Mouse (Mus musculus) intestine, embryonic 14.5 days (tissue): Measurements from ENCODE around the gene Ptges3. TPM values are rescaled to one million over a fixed set of nuclear protein-coding genes. Genes with fewer than 3 reads are reported as not detected.

Experiments
- ATAC-seq: fragments of 200-750 bp; cut with Nextera tagmentation; replicated peaks from 2 replicates; pipeline ENCODE4 v1.8.0; 2017; ENCODE audit warnings: low read depth, moderate number of reproducible peaks, moderate TSS enrichment, moderate library complexity; ENCODE audit not compliant: low FRiP score, low TSS enrichment
- DNase-seq: peaks from one replicate; pipeline ENCODE4 v3.0.0-alpha.2; 2018; ENCODE audit warnings: low spot score
- H3K27ac ChIP-seq: fragments of 300-500 bp; sonication (generic); 2 replicates; pipeline ENCODE4 v1.5.1; 2014; ENCODE audit warnings: low read depth, mild to moderate bottlenecking, control low read depth
- H3K27me3 ChIP-seq: fragments of 300-500 bp; sonication (generic); replicated peaks from 2 replicates; pipeline ENCODE4 v1.6.1; 2014; ENCODE audit warnings: low read length, control low read depth; ENCODE audit not compliant: control insufficient read depth, insufficient read depth
- H3K36me3 ChIP-seq: fragments of 300-500 bp; sonication (generic); 2 replicates; pipeline ENCODE4 v1.6.1; 2014; ENCODE audit warnings: low read length, control low read depth; ENCODE audit not compliant: control insufficient read depth, insufficient read depth
- H3K4me1 ChIP-seq: fragments of 300-500 bp; sonication (generic); replicated peaks from 2 replicates; pipeline ENCODE4 v1.6.1; 2014; ENCODE audit warnings: low read length, control low read depth, mixed read lengths; ENCODE audit not compliant: control insufficient read depth, insufficient read depth
- H3K4me2 ChIP-seq: fragments of 300-500 bp; sonication (generic); 2 replicates; pipeline ENCODE4 v1.6.1; 2014; ENCODE audit warnings: low read length
- H3K4me3 ChIP-seq: fragments of 300-500 bp; sonication (generic); 2 replicates; pipeline ENCODE4 v1.5.1; 2014; ENCODE audit warnings: low read depth, low read length, control low read depth, mixed read lengths
- H3K9ac ChIP-seq: fragments of 300-500 bp; sonication (generic); 2 replicates; pipeline ENCODE4 v1.6.1; 2014; ENCODE audit warnings: mild to moderate bottlenecking, low read length
- H3K9me3 ChIP-seq: fragments of 300-500 bp; sonication (generic); 2 replicates; pipeline ENCODE4 v1.6.1; 2016; ENCODE audit warnings: low read length, control low read depth; ENCODE audit not compliant: control insufficient read depth
- WGBS: fragments of 180-500 bp; shearing (Covaris S2); extraction: QIAGEN DNeasy Blood & Tissue Kit; methylation state at CpG from one replicate; pipeline ENCODE4 v1.1.7; 2014; 5-methylcytosine and 5-hydroxymethylcytosine counted together
- polyA plus RNA-seq: library from polyadenylated mRNA; unstranded; fragments of >200 nt; fragmentation: Nextera tagmentation; extraction: Ambion mirVana; gene quantifications from 2 replicates; pipeline ENCODE4 v1.2.1, GENCODE M21; 2014

Ptges3 gene
- polyA plus RNA-seq: 465 and 489 TPM in 2 replicates

DNA sequence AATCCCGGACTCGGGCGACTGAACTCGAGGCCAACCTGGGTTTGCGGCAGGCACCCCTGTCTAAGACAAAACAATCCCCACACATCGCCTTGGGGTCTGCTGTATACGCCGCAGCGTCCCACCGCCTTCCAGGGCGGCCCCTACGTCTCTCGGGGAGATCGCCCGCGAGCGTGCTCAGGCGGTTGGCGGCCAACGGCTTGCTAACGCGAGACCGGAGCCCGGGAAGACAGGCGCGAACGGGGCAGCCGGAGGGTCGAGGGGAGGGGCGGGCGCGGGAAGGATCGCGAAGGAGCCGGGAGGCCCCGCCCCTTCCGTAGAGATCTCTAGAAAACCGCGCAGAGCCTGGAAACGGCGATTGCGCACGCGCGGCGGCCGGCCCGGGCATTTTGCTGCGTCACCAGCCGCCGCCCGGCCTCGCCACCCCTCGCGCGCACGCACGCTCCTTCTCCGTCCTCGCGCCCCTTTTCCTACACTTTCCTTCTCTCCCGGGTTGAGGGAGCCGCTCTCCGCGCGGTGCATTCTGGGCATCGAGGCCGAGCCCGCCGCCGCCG lies at the start of gene Ptges3:
Gene Ptges3 (plus strand): TSS at position 354 of the 551 bp plus-strand sequence.
- under 1% methylated on average over 71 of the region's 72 CpGs for WGBS
- peak within 1 kb of the TSS; percentile 93 for H3K27ac ChIP-seq
- H3K4me3 ChIP-seq: peak within 1 kb of the TSS; percentile 90
- H3K9me3 ChIP-seq: no peaks in the 10 kb centered on the region
- H3K4me2 ChIP-seq: peak within 1 kb of the TSS; percentile 91
- peaks cover 13% of the 10 kb centered on the region for H3K36me3 ChIP-seq
- H3K9ac ChIP-seq: peak within 1 kb of the TSS; percentile 95
- H3K27me3 ChIP-seq: no peaks in the 10 kb centered on the region
- DNase-seq (peak; percentile 95), ATAC-seq (peak; percentile 91)
- peaks cover 18% of the 10 kb centered on the region for H3K4me1 ChIP-seq

DNA sequence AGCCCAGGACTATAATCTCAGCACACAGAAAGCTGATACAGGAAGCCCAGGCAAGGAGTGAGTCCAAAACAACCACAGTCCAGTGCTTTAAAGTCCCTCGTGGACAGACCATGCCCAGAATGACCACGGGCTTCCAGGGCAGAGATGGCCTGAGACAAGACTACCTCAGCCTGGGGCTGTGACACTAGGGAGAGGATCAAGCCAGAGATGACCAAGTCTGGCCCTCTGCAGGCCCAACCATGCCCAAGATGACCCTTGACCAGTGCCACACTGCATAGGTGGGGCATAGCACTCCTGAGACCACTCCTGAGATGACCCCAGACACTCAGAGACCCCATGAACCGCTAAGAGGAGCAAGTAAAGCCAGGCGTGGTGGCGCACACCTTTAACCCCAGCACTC lies 49.0 kb upstream of the Ptges3 start:
- 87% methylated on average over 5 of the region's 5 CpGs for WGBS
- ATAC-seq: no peak

DNA sequence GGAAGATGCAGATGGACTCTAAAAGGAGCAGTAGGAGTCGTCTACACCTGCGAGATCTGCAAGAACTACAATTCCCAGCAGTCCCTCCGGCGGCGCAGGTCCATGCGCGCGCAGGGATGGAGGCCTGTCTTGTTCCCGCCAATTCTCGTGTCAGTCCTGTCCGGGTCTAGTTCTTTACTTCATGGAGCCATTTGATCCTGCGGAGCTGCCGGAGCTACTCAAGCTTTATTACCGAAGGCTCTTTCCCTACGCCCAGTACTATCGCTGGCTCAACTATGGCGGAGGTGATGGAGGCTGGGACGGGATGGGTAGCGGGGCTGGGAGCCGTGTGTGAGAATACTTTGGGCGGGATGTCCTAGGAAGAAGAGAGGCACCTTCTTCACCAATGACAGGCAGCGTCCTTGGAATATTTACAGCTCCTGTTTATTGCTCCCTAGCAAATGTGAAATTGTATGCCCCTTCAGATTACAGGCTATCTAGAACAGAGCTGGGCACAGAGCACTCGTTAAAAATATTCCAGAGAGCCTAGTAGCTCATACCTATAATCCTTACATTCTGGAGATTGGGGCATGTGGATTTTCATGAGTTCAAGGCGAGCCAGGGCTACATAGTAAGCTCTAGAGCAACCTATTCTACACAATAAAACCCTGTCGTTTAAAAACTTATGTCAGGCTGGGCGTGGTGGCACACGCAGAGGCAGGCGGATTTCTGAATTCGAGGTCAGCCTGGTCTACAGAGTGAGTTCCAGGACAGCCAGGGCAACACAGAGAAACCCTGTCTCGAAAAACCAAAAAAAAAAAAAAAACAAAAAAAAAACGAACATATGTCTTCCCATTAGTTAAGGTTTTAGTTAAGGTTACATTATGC lies 43.5 kb upstream of the Ptges3 start, which contains the start of gene Prim1:
Gene Prim1 (plus strand): TSS at position 101 of the 867 bp plus-strand sequence.
- Histone ChIP-seq H3K27me3 (no peaks in the 10 kb centered on the region), H3K9ac (peak within 1 kb of the TSS; percentile 62), H3K4me2 (peak within 1 kb of the TSS; percentile 70), H3K4me1 (0 out of 2 replicates have a peak, but pooled peaks cover 5% of the 10 kb centered on the region), H3K27ac (peak within 1 kb of the TSS; percentile 78; the same call in 1 of the 2 replicates), H3K9me3 (no peaks in the 10 kb centered on the region), H3K36me3 (peaks cover 17% of the 10 kb centered on the region), H3K4me3 (peak within 1 kb of the TSS; percentile 92)
- 5% methylated on average over 31 of the region's 31 CpGs for WGBS
- ATAC-seq (peak; percentile 92), DNase-seq (peak; percentile 93)

More for the DNA sequence above, 49.0 kb upstream of the Ptges3 start:
- H3K9me3 ChIP-seq: no peaks in the 10 kb centered on the region
- H3K4me2 ChIP-seq: no peak overlapping the region
- no peak overlapping the region for H3K9ac ChIP-seq
- H3K4me1 ChIP-seq: no peaks in the 10 kb centered on the region
- no peaks in the 10 kb centered on the region for H3K36me3 ChIP-seq
- no peaks in the 10 kb centered on the region for H3K27me3 ChIP-seq
- H3K27ac ChIP-seq: no peak overlapping the region
- no peak overlapping the region for H3K4me3 ChIP-seq
- no peak for DNase-seq

DNA sequence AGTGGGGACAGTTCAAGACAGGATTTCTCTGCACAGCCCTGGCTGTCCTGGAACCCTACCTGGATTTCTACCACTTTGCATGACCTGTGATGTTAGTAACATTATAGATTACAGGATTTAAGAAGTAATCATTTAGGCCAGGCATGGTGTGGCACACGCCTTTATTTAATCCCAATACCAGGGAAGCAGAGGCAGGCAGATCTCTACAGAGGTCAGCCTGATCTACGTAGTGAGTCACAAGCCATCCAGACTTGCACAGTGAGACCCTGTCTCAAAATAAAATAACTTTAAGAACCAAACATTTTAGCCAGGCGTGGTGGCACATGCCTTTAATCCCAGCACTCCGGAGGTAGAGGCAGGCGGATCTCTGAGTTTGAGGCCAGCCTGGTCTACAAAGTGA lies 36.6 kb upstream of the Ptges3 start:
- Histone ChIP-seq H3K4me3 (no peak overlapping the region), H3K9me3 (no peaks in the 10 kb centered on the region), H3K36me3 (peaks cover 72% of the 10 kb centered on the region), H3K4me2 (no peak overlapping the region), H3K27ac (no peak overlapping the region), H3K9ac (no peak overlapping the region), H3K27me3 (no peaks in the 10 kb centered on the region), H3K4me1 (no peaks in the 10 kb centered on the region)
- 95% methylated on average over 5 of the region's 5 CpGs for WGBS
- DNase-seq (no peak), ATAC-seq (no peak)

DNA sequence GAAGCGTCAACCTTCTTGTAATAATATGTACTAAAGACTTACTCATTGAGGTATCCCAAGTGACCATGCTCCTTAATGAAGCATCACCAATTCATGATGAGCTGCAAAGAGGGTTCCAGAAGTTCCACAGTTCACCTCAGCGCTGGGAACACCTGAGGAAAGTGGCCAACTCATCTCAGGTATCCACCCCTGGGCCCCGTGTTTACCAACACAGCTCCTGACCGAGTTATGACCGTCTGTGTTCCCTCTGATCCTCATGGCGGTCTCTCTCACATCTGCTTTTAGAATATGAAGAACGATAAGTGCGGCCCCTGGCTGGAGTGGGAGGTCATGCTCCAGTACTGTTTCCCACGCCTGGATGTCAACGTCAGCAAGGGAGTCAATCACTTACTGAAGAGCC lies 35.3 kb upstream of the Ptges3 start:
- Histone ChIP-seq H3K27me3 (no peaks in the 10 kb centered on the region), H3K27ac (no peak overlapping the region), H3K9me3 (no peaks in the 10 kb centered on the region), H3K4me2 (no peak overlapping the region), H3K9ac (no peak overlapping the region), H3K4me3 (no peak overlapping the region), H3K4me1 (no peaks in the 10 kb centered on the region), H3K36me3 (peaks cover 78% of the 10 kb centered on the region)
- 96% methylated on average over 10 of the region's 10 CpGs for WGBS
- ATAC-seq (no peak), DNase-seq (no peak)

DNA sequence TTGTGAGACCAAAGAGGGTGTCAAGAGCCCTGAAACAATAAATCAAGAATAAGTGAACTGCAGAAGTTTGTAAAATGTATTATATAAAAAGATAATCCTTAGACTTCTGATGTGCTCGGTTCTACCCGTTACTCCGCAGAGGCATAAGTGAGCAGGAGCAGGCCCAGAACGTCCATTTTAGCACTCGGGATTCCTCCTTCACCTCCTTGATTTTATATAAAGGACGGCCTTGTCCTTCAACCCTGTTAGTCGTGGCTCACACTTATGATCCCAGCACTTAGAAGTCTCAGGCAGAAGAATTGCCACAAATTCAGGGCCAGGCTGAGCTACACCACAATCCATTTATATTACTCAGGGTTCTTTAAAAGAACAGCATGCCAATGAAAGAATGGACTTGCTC lies 28.8 kb upstream of the Ptges3 start:
- ATAC-seq: no peak
- Histone ChIP-seq H3K27ac (no peak overlapping the region), H3K36me3 (peaks cover 56% of the 10 kb centered on the region), H3K4me1 (no peaks in the 10 kb centered on the region; the same call in 1 of the 2 replicates), H3K4me2 (no peak overlapping the region), H3K9ac (no peak overlapping the region), H3K27me3 (no peaks in the 10 kb centered on the region), H3K4me3 (no peak overlapping the region), H3K9me3 (no peaks in the 10 kb centered on the region)
- 92% methylated on average over 7 of the region's 7 CpGs for WGBS
- DNase-seq: no peak

DNA sequence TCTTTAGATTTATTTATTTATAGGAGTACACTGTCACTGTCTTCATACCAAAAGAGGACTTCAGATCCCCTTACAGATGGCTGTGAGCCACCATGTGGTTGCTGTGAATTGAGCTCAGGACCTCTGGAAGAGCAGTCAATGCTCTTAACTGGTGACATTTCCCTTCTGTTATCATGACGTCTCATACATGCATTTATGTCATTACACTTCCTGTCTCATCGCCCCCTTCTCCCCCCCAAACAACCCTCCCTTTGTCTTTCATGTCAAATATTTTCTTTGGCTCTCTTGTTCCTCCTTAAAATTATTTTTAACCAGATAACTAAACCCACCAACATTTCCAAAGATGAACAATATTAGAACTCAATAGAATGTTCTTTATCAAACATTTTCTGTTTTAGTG lies 27.9 kb upstream of the Ptges3 start:
- peaks cover 52% of the 10 kb centered on the region for H3K36me3 ChIP-seq
- H3K9me3 ChIP-seq: no peaks in the 10 kb centered on the region
- H3K4me3 ChIP-seq: no peak overlapping the region
- no peaks in the 10 kb centered on the region; the same call in 1 of the 2 replicates for H3K4me1 ChIP-seq
- no peak overlapping the region for H3K4me2 ChIP-seq
- no peak overlapping the region for H3K9ac ChIP-seq
- 69% methylated on average over 2 of the region's 2 CpGs for WGBS
- H3K27me3 ChIP-seq: no peaks in the 10 kb centered on the region
- no peak overlapping the region for H3K27ac ChIP-seq
- ATAC-seq: no peak
- no peak for DNase-seq

DNA sequence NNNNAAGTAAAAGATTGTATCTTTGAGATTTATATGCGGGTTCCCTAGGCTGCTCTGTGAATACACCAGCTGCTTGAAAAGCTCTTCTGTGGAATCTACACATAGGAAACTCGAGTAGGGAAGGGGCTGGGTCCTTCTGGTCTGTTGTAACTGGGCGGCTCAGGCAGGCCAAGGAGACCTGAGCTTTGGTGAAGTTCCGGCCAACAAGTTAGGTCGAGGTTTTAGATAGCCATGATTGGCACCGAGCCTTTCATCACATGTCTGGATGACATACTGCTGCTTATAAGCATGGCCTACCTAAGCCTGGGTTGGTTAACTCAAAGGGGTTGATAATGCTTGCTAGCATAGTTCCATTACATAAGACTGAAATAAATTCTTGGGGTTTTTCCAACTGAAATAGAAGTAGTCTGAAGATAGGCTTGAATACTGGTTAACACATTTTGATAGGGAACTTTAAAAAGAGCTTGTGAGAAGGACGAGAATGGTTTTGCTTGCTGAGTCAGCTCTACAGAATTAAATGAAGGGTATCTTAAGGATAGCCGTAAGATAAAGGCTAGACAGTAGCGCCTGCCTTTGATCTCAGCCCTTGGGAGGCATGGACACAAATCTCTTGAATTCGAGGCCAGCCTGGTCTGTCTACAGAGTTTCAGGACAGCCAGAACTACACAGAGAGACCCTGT lies 21.9 kb upstream of the Ptges3 start:
- ATAC-seq (no peak), DNase-seq (no peak)
- peak overlapping the region; percentile 81 for H3K4me2 ChIP-seq
- H3K27me3 ChIP-seq: no peaks in the 10 kb centered on the region
- peak overlapping the region; percentile 100 for H3K4me3 ChIP-seq
- WGBS: 4% methylated on average over 10 of the region's 10 CpGs
- peaks cover 47% of the 10 kb centered on the region for H3K36me3 ChIP-seq
- H3K4me1 ChIP-seq: peaks cover 20% of the 10 kb centered on the region
- H3K27ac ChIP-seq: peak overlapping the region; percentile 95
- no peaks in the 10 kb centered on the region for H3K9me3 ChIP-seq
- peak overlapping the region; percentile 100 for H3K9ac ChIP-seq
